Mouse (Mus musculus) spleen, adult 2 months (tissue): Measurements from ENCODE around the gene Bcap31. TPM values are rescaled to one million over a fixed set of nuclear protein-coding genes. Genes with fewer than 3 reads are reported as not detected.
A peak's percentile ranks its signal among the peaks of the same experiment; 100 is the strongest.

ENCODE experiments used
- DNase-seq, 2 experiments: peaks; one replicate each; pipeline versions ENCODE4 v3.0.0 to v3.0.0-alpha.2; 2012 to 2021; ENCODE audit warnings: low spot score in 2 of 2, low read depth in 1 of 2
- H3K27ac ChIP-seq: fragments of 200-500 bp; 2 replicates; pipeline ENCODE4 v1.5.1; 2012; ENCODE audit warnings: low read length, inconsistent platforms; ENCODE audit not compliant: insufficient read depth
- H3K27me3 ChIP-seq: fragments of 200-500 bp; 2 replicates; pipeline ENCODE4 v1.6.1; 2012; ENCODE audit warnings: mild to moderate bottlenecking, moderate library complexity, low read length, inconsistent platforms; ENCODE audit not compliant: control insufficient read depth, insufficient read depth
- H3K36me3 ChIP-seq: fragments of 200-500 bp; 2 replicates; pipeline ENCODE4 v1.6.1; 2012; ENCODE audit warnings: mild to moderate bottlenecking, low read length, inconsistent platforms; ENCODE audit not compliant: control insufficient read depth, insufficient read depth
- H3K4me1 ChIP-seq: fragments of 200-500 bp; 2 replicates; pipeline ENCODE4 v1.6.1; 2011; ENCODE audit warnings: inconsistent platforms; ENCODE audit not compliant: control insufficient read depth, insufficient read depth, insufficient read length
- H3K4me3 ChIP-seq: fragments of 200-500 bp; 2 replicates; pipeline ENCODE4 v1.5.1; 2011; ENCODE audit warnings: mild to moderate bottlenecking, inconsistent platforms; ENCODE audit not compliant: insufficient read depth, insufficient read length; ENCODE audit errors: extremely low read depth
- CTCF ChIP-seq: fragments of 200-500 bp; IDR thresholded peaks from 2 replicates; pipeline ENCODE4 v1.5.1; 2011; ENCODE audit warnings: mild to moderate bottlenecking, inconsistent platforms; ENCODE audit not compliant: insufficient read depth, insufficient read length, insufficient replicate concordance; ENCODE audit errors: extremely low read depth
- POLR2A ChIP-seq: fragments of 200-500 bp; IDR thresholded peaks from 2 replicates; pipeline ENCODE4 v1.6.1; 2011; ENCODE audit warnings: low read depth, low read length, inconsistent platforms
- WGBS: fragments of 180-500 bp; shearing (Covaris S2); methylation state at CpG from one replicate; pipeline ENCODE4 v1.1.7; 2018; 5-methylcytosine and 5-hydroxymethylcytosine counted together
- polyA plus RNA-seq: library from polyadenylated mRNA; depleted of rRNA; stranded (reverse); fragments of >200 nt; gene quantifications from 2 replicates; pipeline ENCODE4 v1.2.3, GENCODE M21; 2012

Gene Bcap31
- polyA plus RNA-seq, 1 experiment, result 23.9 TPM

- TF ChIP-seq CTCF (no peak), POLR2A (peak; percentile 68; the same call in 1 of the 2 replicates)
- DNase-seq, result peak in 1 of 2 experiments; percentile 9
- WGBS, result 34% methylated on average over 30 of the region's 30 CpGs
Observed at GRCm38 (mm10) chrX:73716709-73717545, 952 bp upstream of the Bcap31 start.

GRCm38 (mm10) chrX:73715476-73716108, 383 bp downstream of the Bcap31 start:
- Histone ChIP-seq H3K36me3 (peaks cover 1% of the 10 kb centered on the region; the same call in 1 of the 2 replicates), H3K27me3 (no peaks in the 10 kb centered on the region), H3K4me1 (peaks cover 5% of the 10 kb centered on the region), H3K27ac (peak overlapping the region; percentile 71), H3K4me3 (peak overlapping the region; percentile 68)
- 25% methylated on average over 21 of the region's 21 CpGs for WGBS
- DNase-seq, result peak in 1 of 2 experiments; percentile 31
- no peak for TF ChIP-seq POLR2A
- TF ChIP-seq CTCF, result no peak

More at GRCm38 (mm10) chrX:73716709-73717545, 952 bp upstream of the Bcap31 start:
- H3K27me3 ChIP-seq, result no peaks in the 10 kb centered on the region
- peaks cover 5% of the 10 kb centered on the region for H3K36me3 ChIP-seq
- H3K4me3 ChIP-seq, result peak overlapping the region; percentile 85
- H3K27ac ChIP-seq, result peak overlapping the region; percentile 99
- H3K4me1 ChIP-seq, result peaks cover 8% of the 10 kb centered on the region

GRCm38 (mm10) chrX:73700472-73700871, 15.5 kb downstream of the Bcap31 start:
- DNase-seq, result no peak
- H3K4me3 ChIP-seq, result no peak overlapping the region
- no peaks in the 10 kb centered on the region for H3K4me1 ChIP-seq
- peaks cover 3% of the 10 kb centered on the region; the same call in 1 of the 2 replicates for H3K36me3 ChIP-seq
- no peak overlapping the region for H3K27ac ChIP-seq
- no peak for TF ChIP-seq POLR2A
- TF ChIP-seq CTCF, result no peak
- 84% methylated on average over 1 of the region's 1 CpGs for WGBS
- no peaks in the 10 kb centered on the region for H3K27me3 ChIP-seq

GRCm38 (mm10) chrX:73690917-73691629, 24.9 kb downstream of the Bcap31 start:
- Histone ChIP-seq H3K4me3 (no peak overlapping the region), H3K4me1 (no peaks in the 10 kb centered on the region), H3K27me3 (no peaks in the 10 kb centered on the region), H3K36me3 (peaks cover 19% of the 10 kb centered on the region), H3K27ac (no peak overlapping the region)
- DNase-seq, result peak; percentile 8 to 27
- WGBS, result 58% methylated on average over 5 of the region's 5 CpGs
- TF ChIP-seq CTCF (peak; percentile 39; the same call in 1 of the 2 replicates), POLR2A (no peak)

- peaks cover 22% of the 10 kb centered on the region for H3K36me3 ChIP-seq
- no peak overlapping the region for H3K27ac ChIP-seq
- TF ChIP-seq POLR2A (no peak), CTCF (no peak)
- no peaks in the 10 kb centered on the region for H3K4me1 ChIP-seq
- no peaks in the 10 kb centered on the region for H3K27me3 ChIP-seq
- no peak overlapping the region for H3K4me3 ChIP-seq
- DNase-seq, result no peak
- 78% methylated on average over 3 of the region's 3 CpGs for WGBS
Observed at GRCm38 (mm10) chrX:73685629-73686028, 30.3 kb downstream of the Bcap31 start.

GRCm38 (mm10) chrX:73684978-73685377, 31.0 kb downstream of the Bcap31 start:
- TF ChIP-seq CTCF, result no peak
- no peak for TF ChIP-seq POLR2A
- Histone ChIP-seq H3K36me3 (peaks cover 22% of the 10 kb centered on the region), H3K27ac (no peak overlapping the region)

More at GRCm38 (mm10) chrX:73684978-73685377, 31.0 kb downstream of the Bcap31 start:
- H3K4me1 ChIP-seq, result no peaks in the 10 kb centered on the region
- no peak overlapping the region for H3K4me3 ChIP-seq
- DNase-seq, result no peak
- H3K27me3 ChIP-seq, result no peaks in the 10 kb centered on the region
